Mouse (Mus musculus) bone marrow, adult 2 months (tissue): ENCODE measurements around the gene Etnk2. TPM values are rescaled to one million over a fixed set of nuclear protein-coding genes. Genes with fewer than 3 reads are reported as not detected.

Source experiments
- H3K27ac ChIP-seq: fragments of 200-500 bp; 2 replicates; pipeline ENCODE4 v1.5.1; 2012; ENCODE audit warnings: low read depth, mild to moderate bottlenecking, control low read depth, inconsistent platforms, low read length; ENCODE audit not compliant: control insufficient read depth, poor library complexity, insufficient read depth
- H3K4me1 ChIP-seq: fragments of 200-500 bp; 2 replicates; pipeline ENCODE4 v1.6.1; 2011; ENCODE audit warnings: low read length; ENCODE audit not compliant: control insufficient read depth, insufficient read depth
- H3K4me3 ChIP-seq: fragments of 200-500 bp; replicated peaks from 2 replicates; pipeline ENCODE3; 2011; ENCODE audit warnings: mild to moderate bottlenecking, low read depth, low read length, control low read depth; ENCODE audit not compliant: control insufficient read depth
- CTCF ChIP-seq: fragments of 200-500 bp; IDR thresholded peaks from 2 replicates; pipeline ENCODE4 v1.5.1; 2011; ENCODE audit warnings: low read length, control low read depth; ENCODE audit not compliant: control insufficient read depth, insufficient read depth
- POLR2A ChIP-seq: fragments of 200-500 bp; IDR thresholded peaks from 2 replicates; pipeline ENCODE4 v1.6.1; 2011; ENCODE audit warnings: low read depth, mild to moderate bottlenecking, control low read depth, low read length, borderline replicate concordance; ENCODE audit not compliant: control insufficient read depth
- WGBS: fragments of 180-500 bp; shearing (Covaris S2); methylation state at CpG from one replicate; pipeline ENCODE4 v1.1.7; 2018; 5-methylcytosine and 5-hydroxymethylcytosine counted together
- polyA plus RNA-seq: library from polyadenylated mRNA; stranded (reverse); fragments of >200 nt; gene quantifications from 2 replicates; pipeline ENCODE4 v1.2.4, GENCODE M21; 2011; ENCODE audit warnings: low replicate concordance; ENCODE audit not compliant: missing spikeins, insufficient read depth, insufficient read length

The Etnk2 gene
- polyA plus RNA-seq, 1 experiment: 1.3 TPM

DNA sequence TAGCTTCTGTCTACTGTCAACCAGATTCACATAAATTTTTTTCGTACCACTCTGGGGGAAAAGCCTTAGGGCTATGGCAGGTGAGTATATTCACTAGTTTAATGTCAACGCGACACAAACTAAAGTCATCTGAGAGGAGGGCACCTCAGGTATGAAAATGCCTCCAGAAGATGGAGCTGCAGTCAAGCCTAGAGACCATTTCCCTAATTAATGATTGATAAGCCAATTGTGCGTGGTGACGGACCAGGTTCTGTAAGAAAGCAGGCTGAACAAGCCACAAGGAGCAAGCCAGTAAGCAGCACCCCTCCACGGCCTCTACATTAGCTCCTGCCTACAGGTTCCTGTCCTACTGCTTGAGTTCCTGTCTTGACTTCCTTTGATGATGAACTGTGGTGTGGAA is 2.4 kb upstream of the Etnk2 start:
- Histone ChIP-seq H3K27ac (no peak overlapping the region), H3K4me1 (no peaks in the 10 kb centered on the region; the same call in 1 of the 2 replicates), H3K4me3 (no peak overlapping the region)
- 85% methylated on average over 6 of the region's 6 CpGs for WGBS
- TF ChIP-seq POLR2A (no peak), CTCF (no peak)

DNA sequence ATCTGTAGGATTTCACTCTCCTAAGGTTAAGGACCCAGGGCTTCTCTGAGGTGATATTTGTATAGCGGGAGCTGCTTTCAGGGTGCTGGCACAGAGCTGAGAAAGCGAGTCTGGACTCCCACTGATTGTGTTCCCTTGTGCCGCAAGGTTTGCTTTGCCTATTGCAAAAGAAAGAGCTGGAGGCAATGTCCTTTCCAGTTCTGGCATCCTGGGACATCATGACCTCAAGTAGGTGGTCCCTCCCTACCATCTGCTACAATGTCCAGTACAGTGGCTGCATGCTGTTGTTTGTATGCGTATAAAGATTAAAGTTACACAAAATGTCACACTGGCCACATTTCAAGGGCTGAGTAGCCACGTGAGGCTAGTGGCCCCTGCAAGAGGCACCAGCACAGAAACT is 1.3 kb upstream of the Etnk2 start:
- Histone ChIP-seq H3K4me1 (no peaks in the 10 kb centered on the region), H3K4me3 (no peak overlapping the region), H3K27ac (no peak overlapping the region)
- 87% methylated on average over 5 of the region's 5 CpGs for WGBS
- TF ChIP-seq POLR2A: no peak
- no peak for TF ChIP-seq CTCF

DNA sequence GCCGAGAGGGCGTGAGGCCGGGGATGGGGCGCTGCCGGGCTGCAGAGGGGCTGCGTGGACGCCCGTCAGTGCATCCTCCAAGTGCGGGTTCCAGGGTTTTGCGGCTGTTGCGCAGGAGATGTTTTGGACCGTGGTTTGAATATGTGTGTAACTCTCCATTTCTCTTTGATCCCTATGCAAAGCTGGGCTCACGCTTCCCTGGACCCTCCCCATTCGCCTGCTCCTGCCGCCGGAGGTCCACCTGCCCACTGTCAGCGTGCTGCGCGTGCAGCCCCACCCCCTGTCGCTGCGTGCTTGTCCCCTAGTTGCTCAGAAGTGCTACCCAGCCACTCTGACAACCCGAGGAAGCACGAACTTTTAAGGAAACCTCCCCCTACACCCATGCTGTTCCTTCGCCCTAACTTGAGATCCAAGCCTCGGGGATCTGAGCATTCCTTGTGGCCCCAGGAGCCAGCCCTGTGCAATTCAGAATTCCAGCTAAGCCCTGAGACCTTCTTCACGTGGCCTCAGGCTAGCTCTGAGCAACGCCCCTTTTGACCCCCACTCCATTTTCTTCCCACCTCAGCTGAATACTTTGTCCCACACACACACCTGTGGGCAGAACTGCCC is 754 bp downstream of the Etnk2 start:
- Histone ChIP-seq H3K4me3 (no peak overlapping the region), H3K27ac (no peak overlapping the region)
- WGBS: 13% methylated on average over 27 of the region's 27 CpGs

DNA sequence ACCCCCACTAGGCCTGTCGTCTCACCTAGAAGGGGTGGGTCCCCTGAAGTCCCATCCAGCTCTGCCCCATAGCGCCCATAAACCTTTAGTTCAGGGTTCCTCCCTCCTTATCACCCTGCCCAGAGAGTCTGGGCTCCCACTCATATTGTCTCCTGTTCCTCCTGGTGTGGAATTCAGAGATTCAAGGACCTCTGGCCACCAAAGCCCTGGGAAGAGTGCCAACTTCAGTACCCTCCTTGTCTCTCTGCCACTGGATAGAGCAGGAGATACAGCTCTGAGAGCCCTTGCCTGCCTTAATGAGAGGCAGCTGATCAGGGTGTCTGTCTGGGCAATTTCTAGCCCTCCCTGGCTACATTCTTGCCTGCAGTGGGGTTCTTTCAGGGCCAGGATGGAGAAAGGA is 1.5 kb downstream of the Etnk2 start:
- Histone ChIP-seq H3K4me1 (no peaks in the 10 kb centered on the region), H3K27ac (no peak overlapping the region), H3K4me3 (no peak overlapping the region)
- WGBS: 51% methylated on average over 2 of the region's 2 CpGs
- TF ChIP-seq POLR2A (no peak), CTCF (no peak)

More for the DNA sequence above, 754 bp downstream of the Etnk2 start:
- no peak for TF ChIP-seq CTCF
- no peak for TF ChIP-seq POLR2A
- H3K4me1 ChIP-seq: no peaks in the 10 kb centered on the region

DNA sequence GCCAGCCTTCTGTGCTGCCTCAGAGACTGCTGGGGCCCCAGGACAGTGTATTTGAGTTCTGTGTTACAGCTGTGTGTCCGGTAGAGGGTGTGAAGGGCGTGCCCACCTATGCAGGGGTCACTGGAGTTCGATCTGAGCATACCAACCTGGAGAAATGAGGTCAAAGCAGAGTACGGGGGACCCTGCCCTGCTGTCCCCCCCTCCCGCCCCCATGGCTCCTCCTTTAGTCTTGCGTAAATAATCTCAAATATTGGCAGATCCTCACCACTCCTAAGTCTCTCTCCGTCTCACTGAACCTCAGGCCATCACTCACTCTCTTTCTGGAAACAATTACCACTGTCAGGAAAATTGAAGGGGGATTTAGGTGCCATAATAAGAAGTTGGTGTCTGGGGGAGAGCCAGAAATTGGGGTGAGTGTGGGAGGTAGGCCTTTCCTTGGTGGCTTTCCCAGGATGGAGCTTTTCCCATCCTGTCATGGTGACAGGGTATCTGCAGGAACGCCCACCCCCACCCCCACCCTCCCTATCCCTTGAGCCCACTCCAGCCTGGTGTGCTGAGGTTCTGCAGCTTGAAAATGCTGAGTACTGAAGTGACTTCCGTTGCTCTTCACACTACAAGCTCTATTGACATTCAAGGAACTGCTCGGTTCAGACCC is 3.7 kb downstream of the Etnk2 start:
- no peak overlapping the region for H3K27ac ChIP-seq
- TF ChIP-seq POLR2A (no peak), CTCF (no peak)
- WGBS: 57% methylated on average over 10 of the region's 10 CpGs
- no peaks in the 10 kb centered on the region for H3K4me1 ChIP-seq
- H3K4me3 ChIP-seq: no peak overlapping the region

DNA sequence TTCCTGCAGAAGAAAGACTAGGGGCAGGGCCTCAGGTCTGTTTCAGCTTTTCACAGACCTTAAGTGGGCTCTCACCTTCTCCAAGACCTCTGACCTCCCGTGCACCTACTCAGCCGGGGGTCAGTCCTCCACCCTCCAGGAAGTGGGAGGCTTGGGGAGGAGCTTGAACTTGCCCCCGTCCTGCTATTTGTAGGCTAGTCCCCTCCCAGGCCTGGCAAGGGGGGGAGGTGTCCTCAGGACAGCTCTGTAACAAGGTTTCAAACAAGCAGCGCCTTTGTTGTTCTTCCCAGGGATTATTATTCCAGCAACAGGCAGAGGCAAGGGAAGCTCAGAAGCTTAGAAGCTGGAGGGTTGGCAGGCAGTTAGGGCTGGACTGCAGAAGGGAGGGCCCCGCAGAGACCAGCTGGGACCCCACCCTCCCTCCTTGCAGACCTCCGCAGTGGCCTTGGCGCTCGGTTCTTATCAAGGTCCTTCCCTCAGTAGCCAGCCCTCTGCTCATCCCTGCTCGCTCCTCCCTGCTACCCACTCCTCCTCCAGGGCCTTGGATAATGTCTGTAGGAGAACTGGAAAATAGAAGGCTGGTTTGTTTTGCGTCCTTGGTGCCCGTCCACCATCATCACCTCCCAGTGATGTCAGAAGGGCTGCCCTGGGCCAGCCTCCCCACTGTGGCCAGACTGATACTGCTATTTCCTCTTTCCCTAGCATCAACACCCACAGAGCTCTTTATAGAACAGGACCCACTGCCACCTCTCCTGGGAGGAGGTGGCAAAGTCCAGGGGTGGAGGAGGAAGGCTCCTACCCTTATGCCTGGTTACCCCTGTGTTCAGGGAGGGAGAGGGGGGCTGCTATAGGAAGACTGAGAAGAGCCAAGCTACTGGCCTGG is 4.5 kb downstream of the Etnk2 start:
- Histone ChIP-seq H3K27ac (no peak overlapping the region), H3K4me3 (no peak overlapping the region), H3K4me1 (no peaks in the 10 kb centered on the region)
- TF ChIP-seq POLR2A: no peak
- TF ChIP-seq CTCF: no peak
- 44% methylated on average over 11 of the region's 11 CpGs for WGBS

DNA sequence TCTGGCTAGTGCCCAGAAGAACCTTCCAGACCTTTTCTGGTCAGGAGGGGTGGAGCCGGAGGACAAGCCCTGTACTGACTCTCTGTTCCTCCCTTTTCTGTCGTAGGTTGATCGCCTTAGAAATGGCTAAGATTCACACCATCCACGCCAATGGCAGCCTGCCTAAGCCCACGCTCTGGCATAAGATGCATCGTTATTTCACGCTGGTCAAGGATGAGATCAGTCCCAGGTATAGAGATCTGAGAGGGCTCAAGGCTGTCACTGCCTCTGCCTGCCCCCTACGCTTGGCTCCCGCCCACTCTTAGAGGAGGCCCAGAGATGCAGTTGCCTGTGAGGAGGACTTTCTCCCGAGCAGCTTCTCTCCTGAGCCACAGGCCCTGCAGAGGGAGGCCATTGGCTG is 5.3 kb downstream of the Etnk2 start:
- Histone ChIP-seq H3K27ac (no peak overlapping the region), H3K4me3 (no peak overlapping the region), H3K4me1 (no peaks in the 10 kb centered on the region)
- WGBS: 76% methylated on average over 10 of the region's 10 CpGs
- TF ChIP-seq CTCF (no peak; the same call in 1 of the 2 replicates), POLR2A (no peak)

DNA sequence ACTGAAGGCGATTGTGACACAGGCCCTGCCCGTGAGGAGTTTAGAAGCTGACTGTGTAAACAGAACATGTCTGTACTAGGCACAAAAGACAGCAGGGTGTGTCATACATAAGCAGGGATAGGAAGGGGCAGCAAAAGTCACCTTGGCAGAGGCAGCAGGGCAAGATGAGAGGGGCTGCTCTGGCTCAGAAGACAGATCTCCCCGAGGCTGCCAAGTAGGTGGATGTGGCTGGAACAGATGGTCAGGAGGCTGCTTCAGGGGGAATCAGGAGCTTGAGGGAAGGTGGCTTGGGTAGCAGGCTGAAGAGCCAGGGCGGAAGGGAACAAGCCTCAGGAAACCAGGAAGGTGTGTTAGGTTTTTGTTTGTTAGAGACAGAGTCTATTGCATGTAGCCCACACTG is 7.0 kb downstream of the Etnk2 start:
- no peak overlapping the region for H3K4me3 ChIP-seq
- H3K4me1 ChIP-seq: no peaks in the 10 kb centered on the region
- 71% methylated on average over 4 of the region's 4 CpGs for WGBS
- H3K27ac ChIP-seq: no peak overlapping the region
- no peak for TF ChIP-seq CTCF
- no peak for TF ChIP-seq POLR2A
